Mouse (Mus musculus) liver, adult 2 months (tissue): ENCODE results near the gene Col26a1.

Experiments used
- CTCF ChIP-seq: fragments of 200-500 bp; IDR thresholded peaks from 2 replicates; pipeline ENCODE4 v1.5.1; 2011; ENCODE audit warnings: low read depth, low read length, control low read depth
- POLR2A ChIP-seq: fragments of 200-500 bp; IDR thresholded peaks from 2 replicates; pipeline ENCODE4 v1.6.1; 2011; ENCODE audit warnings: low read length, control low read depth; ENCODE audit not compliant: insufficient read depth; ENCODE audit errors: extremely low read depth

DNA sequence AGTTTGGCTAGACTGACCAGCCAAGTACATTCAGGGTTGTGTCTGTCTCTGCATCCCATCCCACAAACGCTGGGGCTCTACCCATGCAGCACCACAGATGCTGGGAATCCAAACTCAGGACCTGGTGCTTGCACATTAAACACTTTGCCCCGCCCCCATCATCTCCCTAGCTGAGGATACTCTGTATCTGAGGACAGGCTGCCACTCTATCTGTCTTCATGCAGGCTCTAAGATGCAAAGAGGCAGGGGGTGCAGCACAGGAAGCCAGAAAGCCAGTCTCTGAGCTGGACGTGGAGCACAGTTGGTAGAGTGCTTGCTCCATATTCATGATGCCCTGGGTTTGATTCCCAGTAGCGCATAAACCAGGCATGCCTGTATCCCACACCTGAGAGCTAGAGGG lies 20.2 kb downstream of the Col26a1 start:
- TF ChIP-seq CTCF (no peak), POLR2A (no peak)
